Mouse (Mus musculus): ENCODE data around the gene Lenep. TPM values are rescaled to one million over a fixed set of nuclear protein-coding genes. Genes with fewer than 3 reads are reported as not detected.

Gene Lenep
- total and polyA plus RNA-seq, 3 experiments, result not detected

GRCm38 (mm10) chr3:89419981-89420380 lies 17.4 kb upstream of the Lenep start:
- Histone ChIP-seq H3K27me3 (replicated peaks) (no peaks in the 10 kb centered on the region), H3K9me3 (replicated peaks; ENCODE audit: low read length) (peaks cover 4% of the 10 kb centered on the region), H3K4me3 (replicated peaks in 1 of 3; ENCODE audit: low read depth in 2 of 3, low read length in 2 of 3, poor library complexity in 1 of 3) (peak overlapping the region; percentile 69 to 85 (median 81)), H3K9ac (ENCODE audit: insufficient read depth, low read depth) (peak overlapping the region; percentile 98; the same call in 1 of the 2 replicates), H3K27ac (ENCODE audit: insufficient read depth, low read depth) (peak overlapping the region; percentile 22; the same call in 1 of the 2 replicates), H3K4me1 (ENCODE audit: control insufficient read depth in 1 of 2, insufficient read depth in 2 of 2) (peaks cover 18 to 51% of the 10 kb centered on the region in 2 experiments), H3K4me2 (ENCODE audit: insufficient read depth, low read depth, poor library complexity, severe bottlenecking) (peak overlapping the region; percentile 96), H3K36me3 (replicated peaks in 1 of 2; ENCODE audit: control insufficient read depth in 1 of 2, insufficient read depth in 1 of 2, low read length in 1 of 2) (peaks cover 39 to 50% of the 10 kb centered on the region in 2 experiments), H3K79me2 (replicated peaks; ENCODE audit: control insufficient read depth, extremely low read depth, insufficient read depth, poor library complexity, severe bottlenecking) (peaks cover 51% of the 10 kb centered on the region)
- no peak for TF ChIP-seq UBTF (IDR thresholded peaks at IDR 0.05; ENCODE audit: low read depth, low read length)
- 0 out of 2 replicates have a peak, but pooled peaks have one; percentile 5 for TF ChIP-seq ZNF384 (IDR thresholded peaks at IDR 0.05; ENCODE audit: low read depth, low read length)
- no peak for TF ChIP-seq ETS1 (conservative IDR thresholded peaks at IDR 0.05; ENCODE audit: low read depth, low read length)
- no peak for TF ChIP-seq ZC3H11A (IDR thresholded peaks at IDR 0.05; ENCODE audit: low read depth, low read length)
- TF ChIP-seq ZMIZ1 (IDR thresholded peaks at IDR 0.05; ENCODE audit: low read depth, low read length), result no peak
- no peak for TF ChIP-seq CTCF (conservative IDR thresholded peaks at IDR 0.05 in 1 of 2, IDR thresholded peaks at IDR 0.05 in 1 of 2; ENCODE audit: low read depth in 2 of 2, low read length in 2 of 2)
- dilution Hi-C loops (cut with MboI; ENCODE audit: extremely low pct_ligation_motif_present, extremely low pct_unique_long_range_greater_than_20kb, low sequenced_read_pairs) (no loop called here), in situ Hi-C loops (cut with MboI; ENCODE audit: low pct_ligation_motif_present, low pct_unique_long_range_greater_than_20kb, low sequenced_read_pairs) (no loop called here)
- no peak for DNase-seq (ENCODE audit: extremely low read depth)

GRCm38 (mm10) chr3:89419571-89419970 lies 17.0 kb upstream of the Lenep start:
- Histone ChIP-seq H3K4me2 (ENCODE audit: insufficient read depth, low read depth, poor library complexity, severe bottlenecking) (peak overlapping the region; percentile 96), H3K27ac (ENCODE audit: insufficient read depth, low read depth) (peak overlapping the region; percentile 22; the same call in 1 of the 2 replicates), H3K79me2 (replicated peaks; ENCODE audit: control insufficient read depth, extremely low read depth, insufficient read depth, poor library complexity, severe bottlenecking) (peaks cover 51% of the 10 kb centered on the region), H3K9me3 (replicated peaks; ENCODE audit: low read length) (peaks cover 8% of the 10 kb centered on the region), H3K4me1 (ENCODE audit: control insufficient read depth in 1 of 2, insufficient read depth in 2 of 2) (peaks cover 18 to 47% of the 10 kb centered on the region in 2 experiments), H3K9ac (ENCODE audit: insufficient read depth, low read depth) (peak overlapping the region; percentile 98), H3K4me3 (replicated peaks in 1 of 3; ENCODE audit: low read depth in 2 of 3, low read length in 2 of 3, poor library complexity in 1 of 3) (peak overlapping the region; percentile 69 to 85 (median 81)), H3K27me3 (replicated peaks) (no peaks in the 10 kb centered on the region), H3K36me3 (replicated peaks in 1 of 2; ENCODE audit: control insufficient read depth in 1 of 2, insufficient read depth in 1 of 2, low read length in 1 of 2) (peaks cover 40 to 50% of the 10 kb centered on the region in 2 experiments)
- TF ChIP-seq MEF2A (IDR thresholded peaks at IDR 0.05; ENCODE audit: borderline replicate concordance, low read depth, low read length) (no peak), POLR2A (IDR thresholded peaks at IDR 0.05; ENCODE audit: low read depth, low read length) (no peak), TBP (conservative IDR thresholded peaks at IDR 0.05; ENCODE audit: low read depth, low read length) (no peak), NRF1 (IDR thresholded peaks at IDR 0.05; ENCODE audit: low read depth, low read length) (no peak), USF1 (IDR thresholded peaks at IDR 0.05; ENCODE audit: low read depth, low read length) (no peak)
- DNase-seq (ENCODE audit: extremely low read depth), result no peak
- dilution Hi-C loops (cut with MboI; ENCODE audit: extremely low pct_ligation_motif_present, extremely low pct_unique_long_range_greater_than_20kb, low sequenced_read_pairs) (no loop called here), in situ Hi-C loops (cut with MboI; ENCODE audit: low pct_ligation_motif_present, low pct_unique_long_range_greater_than_20kb, low sequenced_read_pairs) (no loop called here)

- Histone ChIP-seq H3K4me1 (ENCODE audit: control insufficient read depth in 1 of 2, insufficient read depth in 2 of 2) (peaks cover 18 to 47% of the 10 kb centered on the region in 2 experiments), H3K9me3 (replicated peaks; ENCODE audit: low read length) (peaks cover 8% of the 10 kb centered on the region), H3K27me3 (replicated peaks) (no peaks in the 10 kb centered on the region), H3K9ac (ENCODE audit: insufficient read depth, low read depth) (peak overlapping the region; percentile 98), H3K79me2 (replicated peaks; ENCODE audit: control insufficient read depth, extremely low read depth, insufficient read depth, poor library complexity, severe bottlenecking) (peaks cover 51% of the 10 kb centered on the region), H3K27ac (ENCODE audit: insufficient read depth, low read depth) (peak overlapping the region; percentile 72), H3K4me3 (replicated peaks in 1 of 3; ENCODE audit: low read depth in 2 of 3, low read length in 2 of 3, poor library complexity in 1 of 3) (peak overlapping the region; percentile 69 to 85 (median 81)), H3K36me3 (replicated peaks in 1 of 2; ENCODE audit: control insufficient read depth in 1 of 2, insufficient read depth in 1 of 2, low read length in 1 of 2) (peaks cover 40 to 49% of the 10 kb centered on the region in 2 experiments), H3K4me2 (ENCODE audit: insufficient read depth, low read depth, poor library complexity, severe bottlenecking) (peak overlapping the region; percentile 96)
- peak; percentile 37 for DNase-seq (ENCODE audit: extremely low read depth)
- dilution Hi-C loops (cut with MboI; ENCODE audit: extremely low pct_ligation_motif_present, extremely low pct_unique_long_range_greater_than_20kb, low sequenced_read_pairs), result no loop called here
- in situ Hi-C loops (cut with MboI; ENCODE audit: low pct_ligation_motif_present, low pct_unique_long_range_greater_than_20kb, low sequenced_read_pairs), result no loop called here
- TF ChIP-seq CHD1 (IDR thresholded peaks at IDR 0.05; ENCODE audit: low read depth, low read length) (0 out of 2 replicates have a peak, but pooled peaks have one; percentile 60), SIN3A (IDR thresholded peaks at IDR 0.05; ENCODE audit: low read length) (peak; percentile 18; the same call in 1 of the 2 replicates), MXI1 (IDR thresholded peaks at IDR 0.05; ENCODE audit: low read depth, low read length) (no peak; the same call in 1 of the 2 replicates), MAZ (IDR thresholded peaks at IDR 0.05; ENCODE audit: low read depth, low read length) (no peak)
Observed at GRCm38 (mm10) chr3:89418861-89419250, 16.3 kb upstream of the Lenep start.
